Mouse (Mus musculus): ENCODE measurements around the gene Galnt4. TPM values are rescaled to one million over a fixed set of nuclear protein-coding genes. Genes with fewer than 3 reads are reported as not detected.
"Not testable (repeated sequence)": the region's sequence is repeated elsewhere in the genome, so short reads cannot be mapped to it uniquely, and the experiment has no call there.

Galnt4 gene
- polyA plus RNA-seq, 1 experiment from 2014 or later = 2.3 TPM

GRCm38 (mm10) chr10:99157697-99158096 lies 49.7 kb downstream of the Galnt4 start:
- H3K27me3 ChIP-seq (replicated peaks; ENCODE audit: control insufficient read depth, insufficient read depth, low read length); H3K9me3 ChIP-seq (replicated peaks; ENCODE audit: control insufficient read depth, low read length); H3K4me2 ChIP-seq (ENCODE audit: low read length); H3K27ac ChIP-seq (ENCODE audit: low read depth, low read length); H3K4me1 ChIP-seq (ENCODE audit: control insufficient read depth, insufficient read depth, low read length); H3K4me3 ChIP-seq (ENCODE audit: low read depth, low read length); ATAC-seq; H3K9ac ChIP-seq (ENCODE audit: low read length); DNase-seq (ENCODE audit: low spot score): not testable (repeated sequence)
- WGBS = 94% methylated on average over 10 of the region's 10 CpGs
- peaks cover 17% of the 10 kb centered on the region for H3K36me3 ChIP-seq (ENCODE audit: control insufficient read depth, insufficient read depth, low read length)

- H3K27ac ChIP-seq (ENCODE audit: low read depth, low read length) = no peak overlapping the region
- ATAC-seq (peak; percentile 49), DNase-seq (ENCODE audit: low spot score) (peak; percentile 69)
Observed at GRCm38 (mm10) chr10:99161987-99162582, 54.1 kb downstream of the Galnt4 start.

More at GRCm38 (mm10) chr10:99161987-99162582, 54.1 kb downstream of the Galnt4 start:
- 38% methylated on average over 8 of the region's 8 CpGs for WGBS
- no peak overlapping the region for H3K4me2 ChIP-seq (ENCODE audit: low read length)
- H3K36me3 ChIP-seq (ENCODE audit: control insufficient read depth, insufficient read depth, low read length) = 0 out of 2 replicates have a peak, but pooled peaks cover 7% of the 10 kb centered on the region
- no peak overlapping the region for H3K9ac ChIP-seq (ENCODE audit: low read length)
- H3K27me3 ChIP-seq (replicated peaks; ENCODE audit: control insufficient read depth, insufficient read depth, low read length) = no peaks in the 10 kb centered on the region
- H3K4me3 ChIP-seq (ENCODE audit: low read depth, low read length) = no peak overlapping the region
- no peaks in the 10 kb centered on the region for H3K4me1 ChIP-seq (ENCODE audit: control insufficient read depth, insufficient read depth, low read length)
- no peaks in the 10 kb centered on the region for H3K9me3 ChIP-seq (replicated peaks; ENCODE audit: control insufficient read depth, low read length)

Other genes starting within 250 kb of the Galnt4 start
- gene Atp2b1, start 193.8 kb upstream of the Galnt4 start, polyA plus RNA-seq (2014; fragmentation: Nextera tagmentation; extraction: Ambion mirVana) = 103 and 136 TPM in 2 replicates
- 20.4 and 20.8 TPM in 2 replicates for gene Poc1b, start 1.1 kb upstream of the Galnt4 start, polyA plus RNA-seq (2014; fragmentation: Nextera tagmentation; extraction: Ambion mirVana)
- not detected in 2 replicates for gene Phxr2, start 18.2 kb downstream of the Galnt4 start, polyA plus RNA-seq (2014; fragmentation: Nextera tagmentation; extraction: Ambion mirVana)
- 34.1 and 40.1 TPM in 2 replicates for gene Dusp6, start 155.1 kb downstream of the Galnt4 start, polyA plus RNA-seq (2014; fragmentation: Nextera tagmentation; extraction: Ambion mirVana)